Mouse (Mus musculus) bone marrow macrophage, adult 2 months (primary cell): ENCODE results near the gene Gatm.

Source experiments
- CTCF ChIP-seq: IDR thresholded peaks from 2 replicates; pipeline ENCODE4 v1.5.1; 2012; ENCODE audit warnings: low read depth, mild to moderate bottlenecking, low read length, moderate library complexity
- POLR2A ChIP-seq: IDR thresholded peaks from 2 replicates; pipeline ENCODE4 v1.6.1; 2012; ENCODE audit warnings: mild to moderate bottlenecking, low read depth, low read length, borderline replicate concordance

DNA sequence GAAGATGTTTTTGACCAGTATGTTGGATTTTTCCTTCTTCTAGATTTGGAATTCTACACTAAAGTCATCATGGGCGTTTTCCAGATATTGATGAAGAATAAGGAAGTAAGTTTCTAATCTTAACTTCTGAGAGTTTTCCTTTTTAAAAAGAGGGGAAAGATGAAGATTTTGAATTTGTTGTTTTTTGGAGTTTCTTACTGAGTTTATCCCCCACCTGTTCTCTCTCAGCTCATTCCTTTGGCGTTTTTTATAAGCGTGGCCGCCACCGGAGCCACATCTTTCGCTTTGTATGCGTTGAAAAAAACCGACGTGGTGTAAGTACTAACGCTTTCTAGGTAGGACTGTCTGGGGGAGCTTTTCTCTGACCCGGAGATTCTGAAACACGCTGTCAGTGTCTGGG, 26.9 kb upstream of the Gatm start:
- no peak for TF ChIP-seq CTCF
- TF ChIP-seq POLR2A: no peak
